Mouse (Mus musculus) stomach, postnatal 0 days (tissue): Measurements from ENCODE around the gene Cxadr. TPM values are rescaled to one million over a fixed set of nuclear protein-coding genes. Genes with fewer than 3 reads are reported as not detected.
A peak's percentile ranks its signal among the peaks of the same experiment; 100 is the strongest.

ENCODE experiments used
- ATAC-seq: fragments of 200-750 bp; cut with Nextera tagmentation; 2 replicates; pipeline ENCODE4 v1.8.0; 2017; ENCODE audit not compliant: low FRiP score, low TSS enrichment
- DNase-seq: peaks from one replicate; pipeline ENCODE4 v3.0.0-alpha.2; 2016; ENCODE audit warnings: low spot score
- H3K27ac ChIP-seq: fragments of 300-500 bp; sonication (generic); replicated peaks from 2 replicates; pipeline ENCODE4 v1.5.1; 2014; ENCODE audit warnings: mild to moderate bottlenecking, control low read depth
- H3K27me3 ChIP-seq: fragments of 300-500 bp; sonication (generic); 2 replicates; pipeline ENCODE4 v1.6.1; 2014; ENCODE audit warnings: low read length; ENCODE audit not compliant: control insufficient read depth, insufficient read depth
- H3K36me3 ChIP-seq: fragments of 300-500 bp; sonication (generic); 2 replicates; pipeline ENCODE4 v1.6.1; 2014; ENCODE audit warnings: low read length, mixed read lengths; ENCODE audit not compliant: control insufficient read depth, insufficient read depth
- H3K4me1 ChIP-seq: fragments of 300-500 bp; sonication (generic); replicated peaks from 2 replicates; pipeline ENCODE4 v1.6.1; 2014; ENCODE audit warnings: antibody characterized with exemption; ENCODE audit not compliant: control insufficient read depth, insufficient read depth
- H3K4me2 ChIP-seq: fragments of 300-500 bp; sonication (generic); replicated peaks from 2 replicates; pipeline ENCODE4 v1.6.1; 2014; ENCODE audit warnings: low read depth, mild to moderate bottlenecking, control low read depth, moderate library complexity
- H3K4me3 ChIP-seq: fragments of 300-500 bp; sonication (generic); 2 replicates; pipeline ENCODE4 v1.5.1; 2014; ENCODE audit warnings: low read depth, low read length, control low read depth
- H3K9ac ChIP-seq: fragments of 300-500 bp; sonication (generic); 2 replicates; pipeline ENCODE4 v1.6.1; 2014; ENCODE audit warnings: mild to moderate bottlenecking, low read length, control low read depth, mixed read lengths
- H3K9me3 ChIP-seq: fragments of 300-500 bp; sonication (generic); 2 replicates; pipeline ENCODE4 v1.6.1; 2016; ENCODE audit warnings: low read length; ENCODE audit not compliant: control insufficient read depth
- CTCF ChIP-seq: IDR thresholded peaks from 2 replicates; pipeline ENCODE4 v1.5.1; 2016; ENCODE audit warnings: antibody characterized with exemption, low read depth, mild to moderate bottlenecking, moderate library complexity
- EP300 ChIP-seq: optimal IDR thresholded peaks from 2 replicates; pipeline ENCODE3; 2016; ENCODE audit warnings: antibody characterized with exemption
- WGBS: fragments of 180-500 bp; shearing (Covaris S2); extraction: QIAGEN DNeasy Blood & Tissue Kit; methylation state at CpG from one replicate; pipeline ENCODE4 v1.1.7; 2014; 5-methylcytosine and 5-hydroxymethylcytosine counted together
- polyA plus RNA-seq: library from polyadenylated mRNA; unstranded; fragments of >200 nt; fragmentation: Nextera tagmentation; extraction: Ambion mirVana; gene quantifications from 2 replicates; pipeline ENCODE4 v1.2.1, GENCODE M21; 2015

Cxadr gene
- polyA plus RNA-seq, 1 experiment from 2014 or later, result 62.1 TPM

DNA sequence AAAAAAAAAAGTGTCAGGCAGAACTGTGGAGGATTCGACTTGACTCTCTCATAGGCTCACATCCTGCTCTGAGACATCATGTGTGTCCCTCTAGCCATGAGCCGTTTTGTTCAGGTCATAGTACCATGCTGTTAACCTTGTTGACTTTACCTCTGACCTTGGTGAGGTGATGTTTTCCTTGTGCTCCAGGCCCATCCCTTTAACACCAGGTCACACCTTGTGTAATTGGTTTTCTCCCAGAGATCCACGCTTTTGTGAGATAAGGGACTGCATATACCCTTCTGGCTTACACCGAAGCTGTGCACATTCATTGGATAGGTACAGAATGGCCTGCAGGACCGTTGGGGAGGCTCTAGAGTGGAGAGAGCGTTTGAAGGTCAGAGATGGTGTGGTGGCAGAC, 8.0 kb downstream of the Cxadr start:
- Histone ChIP-seq H3K9me3 (no peaks in the 10 kb centered on the region), H3K36me3 (no peaks in the 10 kb centered on the region), H3K27ac (no peak overlapping the region), H3K4me2 (no peak overlapping the region), H3K4me1 (no peaks in the 10 kb centered on the region), H3K4me3 (no peak overlapping the region), H3K27me3 (no peaks in the 10 kb centered on the region), H3K9ac (no peak overlapping the region)
- peak; percentile 67 for ATAC-seq
- 63% methylated on average over 6 of the region's 6 CpGs for WGBS
- no peak for TF ChIP-seq EP300
- TF ChIP-seq CTCF, result no peak
- DNase-seq, result no peak

DNA sequence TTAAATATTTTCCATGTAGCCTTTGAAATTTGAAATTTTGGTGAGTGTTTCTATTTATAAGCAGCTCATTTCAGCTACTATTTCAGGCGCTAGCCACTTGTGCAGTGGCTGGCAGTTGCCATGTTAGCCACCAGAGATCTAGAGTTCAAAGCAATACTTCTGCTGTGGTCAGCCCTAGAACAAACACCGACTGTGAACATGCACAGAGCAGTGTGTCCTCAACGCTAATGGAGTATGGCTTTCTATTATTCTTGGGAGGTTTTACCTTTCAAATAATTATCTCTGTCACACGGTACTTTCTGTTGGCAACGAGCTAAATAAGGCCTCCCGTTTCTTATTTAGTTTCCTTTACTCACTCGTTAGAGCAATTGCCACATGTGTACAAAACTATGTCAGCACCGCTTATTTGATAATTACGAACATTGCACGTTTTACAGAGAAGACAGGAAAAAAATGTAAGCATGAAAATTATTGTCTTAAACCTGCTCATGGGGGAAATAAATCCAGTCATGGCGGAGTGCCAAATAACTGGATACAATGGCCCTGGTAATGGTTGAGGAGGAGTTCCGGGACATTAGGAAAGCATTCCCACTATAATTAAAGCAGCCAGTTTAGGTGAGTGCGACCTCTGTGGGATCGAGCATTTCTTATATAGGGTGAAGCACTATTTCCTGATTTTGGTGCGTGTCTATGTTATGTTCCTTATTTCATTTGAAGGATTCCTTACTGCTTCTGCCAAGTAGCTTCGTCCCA, 12.0 kb downstream of the Cxadr start:
- Histone ChIP-seq H3K4me1 (no peaks in the 10 kb centered on the region), H3K9me3 (no peaks in the 10 kb centered on the region), H3K4me3 (no peak overlapping the region), H3K4me2 (no peak overlapping the region), H3K27ac (no peak overlapping the region), H3K36me3 (no peaks in the 10 kb centered on the region), H3K27me3 (no peaks in the 10 kb centered on the region), H3K9ac (no peak overlapping the region)
- TF ChIP-seq EP300 (no peak), CTCF (no peak)
- 49% methylated on average over 16 of the region's 16 CpGs for WGBS
- ATAC-seq, result no peak
- no peak for DNase-seq

DNA sequence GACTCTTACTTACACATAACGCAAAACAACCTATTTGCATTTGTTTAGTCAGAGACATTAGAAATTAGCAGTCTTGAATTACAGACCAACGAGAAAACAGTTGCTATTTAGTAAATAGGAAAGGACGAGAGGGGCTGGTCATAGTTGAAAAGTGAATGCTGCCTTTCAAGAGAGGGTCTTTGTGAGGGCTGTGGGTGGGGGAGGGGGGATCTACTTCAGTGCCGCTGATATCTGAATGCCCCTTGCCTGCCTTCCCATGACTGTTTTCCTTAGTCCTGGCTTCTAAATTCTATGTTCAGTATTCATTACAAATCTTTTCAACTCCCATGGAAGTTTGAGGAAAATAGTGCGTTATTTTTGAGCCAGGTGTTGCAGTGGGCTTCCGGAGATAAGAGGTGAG, 12.7 kb downstream of the Cxadr start:
- DNase-seq, result peak; percentile 10
- TF ChIP-seq CTCF (no peak), EP300 (no peak)

DNA sequence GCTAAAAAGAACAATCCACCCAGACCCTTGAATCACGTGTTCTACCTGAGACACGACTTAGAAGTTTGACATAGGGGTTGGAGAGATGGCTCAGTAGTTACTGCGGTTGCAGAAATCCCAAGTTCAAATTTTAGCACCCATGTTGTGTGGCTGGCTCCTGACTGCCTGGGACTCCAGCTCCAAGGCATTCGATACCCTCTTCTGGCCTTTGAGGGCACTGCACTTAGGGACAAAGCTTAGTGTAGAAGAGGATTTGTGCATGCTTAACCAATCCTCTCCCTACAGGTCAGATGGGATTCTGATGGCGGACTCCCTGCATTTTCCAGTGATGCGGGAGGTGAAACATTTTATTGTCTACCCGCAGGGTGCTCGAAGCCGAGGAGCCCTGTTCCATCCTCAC, 15.6 kb downstream of the Cxadr start:
- Histone ChIP-seq H3K36me3 (no peaks in the 10 kb centered on the region), H3K27ac (no peak overlapping the region), H3K27me3 (no peaks in the 10 kb centered on the region), H3K4me3 (no peak overlapping the region), H3K4me2 (no peak overlapping the region), H3K9ac (no peak overlapping the region), H3K4me1 (no peaks in the 10 kb centered on the region), H3K9me3 (no peaks in the 10 kb centered on the region)
- WGBS, result 82% methylated on average over 9 of the region's 9 CpGs
- ATAC-seq, result peak; percentile 49; the same call in 1 of the 2 replicates
- no peak for TF ChIP-seq EP300
- peak; percentile 81 for TF ChIP-seq CTCF
- DNase-seq, result peak; percentile 64

More for the DNA sequence above, 12.7 kb downstream of the Cxadr start:
- Histone ChIP-seq H3K4me2 (no peak overlapping the region), H3K27ac (no peak overlapping the region), H3K27me3 (no peaks in the 10 kb centered on the region), H3K4me1 (no peaks in the 10 kb centered on the region), H3K36me3 (no peaks in the 10 kb centered on the region), H3K9ac (no peak overlapping the region), H3K4me3 (no peak overlapping the region), H3K9me3 (no peaks in the 10 kb centered on the region)
- WGBS, result 65% methylated on average over 6 of the region's 6 CpGs
- ATAC-seq, result no peak

DNA sequence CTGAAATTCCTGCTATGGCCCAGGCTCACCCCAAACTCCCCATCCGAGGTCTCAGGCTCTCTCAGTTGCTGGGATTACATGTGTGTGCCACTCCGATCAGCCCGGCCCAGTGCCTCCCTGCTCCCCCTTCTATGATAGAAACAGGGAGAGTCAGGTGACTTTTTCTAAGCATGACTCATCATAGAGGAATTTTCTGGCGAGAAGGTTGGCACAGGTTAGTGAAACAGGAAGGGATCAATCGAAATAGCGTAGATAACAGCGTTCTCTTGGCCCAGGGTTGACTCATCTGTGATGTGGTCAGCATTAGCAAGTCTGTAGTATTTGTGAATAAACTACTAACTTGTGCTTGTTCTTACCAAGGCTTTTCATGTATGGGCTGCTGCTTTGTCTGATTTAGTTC, 16.7 kb downstream of the Cxadr start:
- Histone ChIP-seq H3K36me3 (no peaks in the 10 kb centered on the region), H3K4me2 (no peak overlapping the region), H3K27me3 (no peaks in the 10 kb centered on the region), H3K4me3 (no peak overlapping the region), H3K9ac (no peak overlapping the region), H3K27ac (no peak overlapping the region; the same call in 1 of the 2 replicates), H3K4me1 (no peaks in the 10 kb centered on the region), H3K9me3 (no peaks in the 10 kb centered on the region)
- DNase-seq (peak; percentile 68), ATAC-seq (peak; percentile 91)
- TF ChIP-seq EP300, result no peak
- WGBS, result 37% methylated on average over 7 of the region's 7 CpGs

DNA sequence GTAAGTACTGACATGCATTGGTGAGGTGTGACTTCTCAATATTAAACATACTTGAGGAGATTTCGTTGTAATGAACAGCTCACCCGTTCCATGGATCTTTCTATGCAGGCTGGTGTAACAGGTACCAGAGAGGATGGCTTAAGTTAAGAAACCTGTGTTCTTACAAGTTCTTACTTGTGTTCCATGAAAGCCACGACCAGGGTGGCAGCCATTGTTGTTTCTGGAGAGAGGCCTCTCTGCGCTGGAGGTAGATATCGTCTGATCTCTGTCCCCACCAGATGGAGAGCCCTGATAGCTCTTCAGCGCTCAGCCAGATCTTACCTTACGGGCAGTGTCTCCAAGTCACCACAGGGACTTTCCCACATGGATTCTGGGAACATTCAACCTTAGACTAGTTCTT, 18.4 kb downstream of the Cxadr start:
- Histone ChIP-seq H3K36me3 (no peaks in the 10 kb centered on the region), H3K4me3 (no peak overlapping the region), H3K4me1 (no peaks in the 10 kb centered on the region), H3K27ac (no peak overlapping the region), H3K27me3 (no peaks in the 10 kb centered on the region), H3K9me3 (no peaks in the 10 kb centered on the region), H3K4me2 (no peak overlapping the region), H3K9ac (no peak overlapping the region)
- TF ChIP-seq EP300, result no peak
- TF ChIP-seq CTCF, result no peak
- 60% methylated on average over 7 of the region's 7 CpGs for WGBS
- ATAC-seq, result no peak
- DNase-seq, result no peak
